Mouse (Mus musculus): ENCODE results near the gene Adamts7. TPM values are rescaled to one million over a fixed set of nuclear protein-coding genes. Genes with fewer than 3 reads are reported as not detected.

Gene Adamts7
- polyA plus RNA-seq, 1 experiment from 2014 or later: 19.9 TPM

GRCm38 (mm10) chr9:90164670-90165453 is 2.0 kb downstream of the Adamts7 start:
- no peak for ATAC-seq (ENCODE audit: low FRiP score)
- Histone ChIP-seq H3K27me3 (no peaks in the 10 kb centered on the region), H3K9ac (peak overlapping the region; percentile 81; the same call in 1 of the 2 replicates), H3K36me3 (replicated peaks) (no peaks in the 10 kb centered on the region), H3K4me3 (replicated peaks) (peak overlapping the region; percentile 67), H3K9me3 (no peaks in the 10 kb centered on the region), H3K4me2 (peak overlapping the region; percentile 76), H3K4me1 (peaks cover 23% of the 10 kb centered on the region), H3K27ac (no peak overlapping the region)
- WGBS: 53% methylated on average over 4 of the region's 4 CpGs

- Histone ChIP-seq H3K4me2 (no peak overlapping the region), H3K4me3 (replicated peaks) (no peak overlapping the region), H3K9me3 (no peaks in the 10 kb centered on the region), H3K27ac (no peak overlapping the region), H3K27me3 (no peaks in the 10 kb centered on the region), H3K36me3 (replicated peaks) (no peaks in the 10 kb centered on the region), H3K4me1 (peaks cover 23% of the 10 kb centered on the region), H3K9ac (no peak overlapping the region)
- 93% methylated on average over 4 of the region's 4 CpGs for WGBS
- ATAC-seq (ENCODE audit: low FRiP score): no peak
Measured at GRCm38 (mm10) chr9:90165590-90165989, 2.7 kb downstream of the Adamts7 start.

GRCm38 (mm10) chr9:90166615-90167014 is 3.7 kb downstream of the Adamts7 start:
- no peaks in the 10 kb centered on the region for H3K27me3 ChIP-seq
- H3K4me1 ChIP-seq: peaks cover 23% of the 10 kb centered on the region
- H3K4me2 ChIP-seq: no peak overlapping the region
- H3K4me3 ChIP-seq (replicated peaks): no peak overlapping the region
- H3K9ac ChIP-seq: no peak overlapping the region
- peaks cover 4% of the 10 kb centered on the region for H3K36me3 ChIP-seq (replicated peaks)
- H3K27ac ChIP-seq: no peak overlapping the region
- no peaks in the 10 kb centered on the region for H3K9me3 ChIP-seq
- ATAC-seq (ENCODE audit: low FRiP score): no peak
- WGBS: 83% methylated on average over 5 of the region's 5 CpGs

GRCm38 (mm10) chr9:90169965-90170364 is 7.1 kb downstream of the Adamts7 start:
- no peak overlapping the region for H3K4me3 ChIP-seq (replicated peaks)
- no peak overlapping the region for H3K4me2 ChIP-seq
- no peak overlapping the region for H3K9ac ChIP-seq
- ATAC-seq (ENCODE audit: low FRiP score): no peak
- H3K27me3 ChIP-seq: no peaks in the 10 kb centered on the region
- H3K4me1 ChIP-seq: peaks cover 5% of the 10 kb centered on the region
- H3K27ac ChIP-seq: no peak overlapping the region
- WGBS: 77% methylated on average over 4 of the region's 4 CpGs
- peaks cover 36% of the 10 kb centered on the region for H3K36me3 ChIP-seq (replicated peaks)
- no peaks in the 10 kb centered on the region for H3K9me3 ChIP-seq

- Histone ChIP-seq H3K4me3 (replicated peaks) (no peak overlapping the region), H3K9me3 (no peaks in the 10 kb centered on the region), H3K27ac (no peak overlapping the region), H3K4me1 (no peaks in the 10 kb centered on the region), H3K36me3 (replicated peaks) (peaks cover 47% of the 10 kb centered on the region), H3K4me2 (no peak overlapping the region), H3K9ac (no peak overlapping the region), H3K27me3 (no peaks in the 10 kb centered on the region)
- 96% methylated on average over 19 of the region's 19 CpGs for WGBS
- no peak for ATAC-seq (ENCODE audit: low FRiP score)
Measured at GRCm38 (mm10) chr9:90171421-90171820, 8.6 kb downstream of the Adamts7 start.

GRCm38 (mm10) chr9:90172528-90173321 is 9.9 kb downstream of the Adamts7 start:
- ATAC-seq (ENCODE audit: low FRiP score): no peak
- Histone ChIP-seq H3K36me3 (replicated peaks) (peaks cover 58% of the 10 kb centered on the region), H3K4me1 (no peaks in the 10 kb centered on the region), H3K27ac (no peak overlapping the region), H3K9ac (no peak overlapping the region), H3K4me3 (replicated peaks) (no peak overlapping the region), H3K9me3 (no peaks in the 10 kb centered on the region), H3K4me2 (no peak overlapping the region), H3K27me3 (no peaks in the 10 kb centered on the region)
- WGBS: 84% methylated on average over 8 of the region's 8 CpGs

GRCm38 (mm10) chr9:90173330-90173729 is 10.5 kb downstream of the Adamts7 start:
- no peak for ATAC-seq (ENCODE audit: low FRiP score)
- H3K9ac ChIP-seq: no peak overlapping the region
- no peak overlapping the region for H3K27ac ChIP-seq
- H3K4me3 ChIP-seq (replicated peaks): no peak overlapping the region
- peaks cover 65% of the 10 kb centered on the region for H3K36me3 ChIP-seq (replicated peaks)
- H3K4me2 ChIP-seq: no peak overlapping the region
- H3K27me3 ChIP-seq: no peaks in the 10 kb centered on the region
- H3K9me3 ChIP-seq: no peaks in the 10 kb centered on the region
- 89% methylated on average over 3 of the region's 3 CpGs for WGBS
- H3K4me1 ChIP-seq: no peaks in the 10 kb centered on the region

GRCm38 (mm10) chr9:90179409-90179808 is 16.5 kb downstream of the Adamts7 start:
- H3K4me3 ChIP-seq (replicated peaks): no peak overlapping the region
- H3K9me3 ChIP-seq: no peaks in the 10 kb centered on the region
- no peak overlapping the region for H3K9ac ChIP-seq
- no peak overlapping the region for H3K4me2 ChIP-seq
- no peaks in the 10 kb centered on the region for H3K27me3 ChIP-seq
- ATAC-seq (ENCODE audit: low FRiP score): no peak
- peaks cover 78% of the 10 kb centered on the region for H3K36me3 ChIP-seq (replicated peaks)
- 85% methylated on average over 5 of the region's 5 CpGs for WGBS
- no peak overlapping the region for H3K27ac ChIP-seq
- 0 out of 2 replicates have a peak, but pooled peaks cover 2% of the 10 kb centered on the region for H3K4me1 ChIP-seq

- no peak for ATAC-seq (ENCODE audit: low FRiP score)
- H3K36me3 ChIP-seq (replicated peaks): peaks cover 81% of the 10 kb centered on the region
- 0 out of 2 replicates have a peak, but pooled peaks cover 2% of the 10 kb centered on the region for H3K4me1 ChIP-seq
- 93% methylated on average over 6 of the region's 6 CpGs for WGBS
- H3K4me3 ChIP-seq (replicated peaks): no peak overlapping the region
- H3K9ac ChIP-seq: no peak overlapping the region
- H3K4me2 ChIP-seq: no peak overlapping the region
- H3K27me3 ChIP-seq: no peaks in the 10 kb centered on the region
- no peaks in the 10 kb centered on the region for H3K9me3 ChIP-seq
- H3K27ac ChIP-seq: no peak overlapping the region
Measured at GRCm38 (mm10) chr9:90181656-90182388, 19.0 kb downstream of the Adamts7 start.

- Histone ChIP-seq H3K27me3 (no peaks in the 10 kb centered on the region), H3K4me2 (no peak overlapping the region), H3K27ac (no peak overlapping the region), H3K4me1 (0 out of 2 replicates have a peak, but pooled peaks cover 2% of the 10 kb centered on the region), H3K36me3 (replicated peaks) (peaks cover 82% of the 10 kb centered on the region), H3K9me3 (no peaks in the 10 kb centered on the region), H3K4me3 (replicated peaks) (no peak overlapping the region), H3K9ac (no peak overlapping the region)
- ATAC-seq (ENCODE audit: low FRiP score): no peak
- 91% methylated on average over 18 of the region's 18 CpGs for WGBS
Measured at GRCm38 (mm10) chr9:90182636-90183421, 20.0 kb downstream of the Adamts7 start.

- no peak overlapping the region for H3K9ac ChIP-seq
- H3K4me1 ChIP-seq: 0 out of 2 replicates have a peak, but pooled peaks cover 2% of the 10 kb centered on the region
- WGBS: 83% methylated on average over 3 of the region's 3 CpGs
- H3K4me2 ChIP-seq: no peak overlapping the region
- no peaks in the 10 kb centered on the region for H3K9me3 ChIP-seq
- no peak for ATAC-seq (ENCODE audit: low FRiP score)
- H3K4me3 ChIP-seq (replicated peaks): no peak overlapping the region
- H3K27ac ChIP-seq: no peak overlapping the region
- H3K36me3 ChIP-seq (replicated peaks): peaks cover 82% of the 10 kb centered on the region
- H3K27me3 ChIP-seq: no peaks in the 10 kb centered on the region
Measured at GRCm38 (mm10) chr9:90183550-90183949, 20.7 kb downstream of the Adamts7 start.

Data from forebrain, embryonic 12.5 days (tissue).